Comparison of ENCODE assay signal across 26 mouse cellular contexts in genomic region chr19:20954815-20955214, GRCm38 (mm10). TPM values are rescaled to one million over a fixed set of nuclear protein-coding genes. Genes with fewer than 3 reads are reported as not detected.
DNase-seq lines count a peak whose midpoint lies in the region; ATAC-seq and TF ChIP-seq lines count a peak whose summit lies in the region.
"Had no signal": no experiment of that assay in that cellular context is flagged by ENCODE, and none has a peak within 500 bp of the region (broad histone marks: within the 10 kb centered on the region; RNA-seq: fewer than 3 reads in every experiment).

No protein-coding gene starts in this region.

- no peak for TF ChIP-seq POLR2A in brain, embryonic 14.5 days (IDR thresholded peaks at IDR 0.05; ENCODE audit: borderline replicate concordance, extremely low read depth, insufficient read depth, insufficient read length, poor library complexity, severe bottlenecking)

- no peaks in the 10 kb centered on the region for H3K36me3 ChIP-seq in hindbrain, postnatal 0 days (ENCODE audit: insufficient read depth, low read length)
- H3K36me3 ChIP-seq in hindbrain, embryonic 11.5 days (ENCODE audit: control insufficient read depth, insufficient read depth, low read length), result no peaks in the 10 kb centered on the region
- H3K36me3 ChIP-seq in intestine, embryonic 16.5 days (ENCODE audit: control insufficient read depth, insufficient read depth, low read length), result no peaks in the 10 kb centered on the region
- H3K36me3 ChIP-seq: embryonic facial prominence, embryonic 12.5 days; heart, embryonic 15.5 days; hindbrain, embryonic 15.5 days; limb, embryonic 15.5 days; neural tube, embryonic 13.5 days; stomach, embryonic 15.5 days had no signal

- no peak overlapping the region for H3K27ac ChIP-seq in hindbrain, postnatal 0 days
- H3K27ac ChIP-seq in hindbrain, embryonic 11.5 days (ENCODE audit: low read depth, low read length), result no peak overlapping the region
- no peak overlapping the region for H3K27ac ChIP-seq in intestine, embryonic 16.5 days (ENCODE audit: low read length)
- H3K27ac ChIP-seq: embryonic facial prominence, embryonic 12.5 days; forebrain, embryonic 13.5 days; heart, embryonic 15.5 days; hindbrain, embryonic 15.5 days; limb, embryonic 15.5 days; neural tube, embryonic 13.5 days; stomach, embryonic 15.5 days had no signal

- H3K4me1 ChIP-seq in hindbrain, postnatal 0 days (ENCODE audit: insufficient read depth, low read length), result no peaks in the 10 kb centered on the region
- H3K4me1 ChIP-seq in hindbrain, embryonic 11.5 days (replicated peaks; ENCODE audit: control insufficient read depth, insufficient read depth, low read length), result no peaks in the 10 kb centered on the region
- no peaks in the 10 kb centered on the region for H3K4me1 ChIP-seq in intestine, embryonic 16.5 days (ENCODE audit: control insufficient read depth, insufficient read depth, low read length)
- H3K4me1 ChIP-seq: embryonic facial prominence, embryonic 12.5 days; forebrain, embryonic 13.5 days; heart, embryonic 15.5 days; hindbrain, embryonic 15.5 days; limb, embryonic 15.5 days; neural tube, embryonic 13.5 days; stomach, embryonic 15.5 days had no signal

- no peak overlapping the region for H3K9ac ChIP-seq in hindbrain, postnatal 0 days (replicated peaks; ENCODE audit: low read length)
- H3K9ac ChIP-seq in hindbrain, embryonic 11.5 days (ENCODE audit: low read depth, low read length), result no peak overlapping the region
- no peak overlapping the region for H3K9ac ChIP-seq in intestine, embryonic 16.5 days (ENCODE audit: low read depth, low read length)
- H3K9ac ChIP-seq: embryonic facial prominence, embryonic 12.5 days; forebrain, embryonic 13.5 days; heart, embryonic 15.5 days; hindbrain, embryonic 15.5 days; limb, embryonic 15.5 days; neural tube, embryonic 13.5 days; stomach, embryonic 15.5 days had no signal

- no peak overlapping the region for H3K4me2 ChIP-seq in hindbrain, postnatal 0 days (ENCODE audit: low read depth, low read length)
- H3K4me2 ChIP-seq in hindbrain, embryonic 11.5 days (replicated peaks; ENCODE audit: low read depth, low read length), result no peak overlapping the region
- no peak overlapping the region for H3K4me2 ChIP-seq in intestine, embryonic 16.5 days (ENCODE audit: low read depth, low read length)
- H3K4me2 ChIP-seq: embryonic facial prominence, embryonic 12.5 days; forebrain, embryonic 13.5 days; heart, embryonic 15.5 days; hindbrain, embryonic 15.5 days; limb, embryonic 15.5 days; neural tube, embryonic 13.5 days; stomach, embryonic 15.5 days had no signal

- H3K4me3 ChIP-seq in hindbrain, postnatal 0 days (ENCODE audit: low read length), result no peak overlapping the region
- H3K4me3 ChIP-seq in hindbrain, embryonic 11.5 days (ENCODE audit: low read depth, low read length), result no peak overlapping the region
- no peak overlapping the region for H3K4me3 ChIP-seq in intestine, embryonic 16.5 days (ENCODE audit: low read length)
- H3K4me3 ChIP-seq: embryonic facial prominence, embryonic 12.5 days; forebrain, embryonic 13.5 days; heart, embryonic 15.5 days; hindbrain, embryonic 15.5 days; limb, embryonic 15.5 days; myocyte; neural tube, embryonic 13.5 days; stomach, embryonic 15.5 days had no signal

- 58% methylated on average over 5 of the region's 5 CpGs for WGBS in hindbrain, postnatal 0 days
- WGBS in hindbrain, embryonic 11.5 days, result 84% methylated on average over 5 of the region's 5 CpGs
- WGBS in intestine, embryonic 16.5 days, result 88% methylated on average over 5 of the region's 5 CpGs

- intact Hi-C loops in left cerebral cortex, postnatal 14 days (cut with DNase I), result no loop called here

- DNase-seq in hindbrain, postnatal 0 days (ENCODE audit: low spot score), result peak; percentile 21
- no peak for DNase-seq in hindbrain, embryonic 11.5 days (ENCODE audit: low spot score)
- DNase-seq in brain, adult 2 months (ENCODE audit: low read depth, low spot score), result peak; percentile 18
- DNase-seq in brain, embryonic 14.5 days (ENCODE audit: low read depth), result peak; percentile 1
- DNase-seq in fat pad, adult 2 months (ENCODE audit: extremely low read depth, low read depth, low spot score), result peak; percentile 37
- DNase-seq in left cerebral cortex, postnatal 14 days (ENCODE audit: low spot score in 2 of 2), result no peak
- DNase-seq: adrenal gland, adult 2 months; heart, postnatal 36 days; kidney, postnatal 25 days; lung, postnatal 4 days; midbrain, embryonic 14.5 days; thymus, adult 18-20 months had no signal

- peaks cover 9% of the 10 kb centered on the region; the same call in 1 of the 2 replicates for H3K9me3 ChIP-seq in hindbrain, postnatal 0 days (ENCODE audit: low read length)
- no peaks in the 10 kb centered on the region for H3K9me3 ChIP-seq in hindbrain, embryonic 11.5 days (ENCODE audit: control insufficient read depth, low read length)
- no peaks in the 10 kb centered on the region for H3K9me3 ChIP-seq in intestine, embryonic 16.5 days (ENCODE audit: control insufficient read depth, low read length)
- H3K9me3 ChIP-seq: heart, embryonic 15.5 days; hindbrain, embryonic 15.5 days; limb, embryonic 15.5 days; stomach, embryonic 15.5 days had no signal

- TF ChIP-seq CTCF in hindbrain, postnatal 0 days (IDR thresholded peaks at IDR 0.05; ENCODE audit: low read depth), result no peak
- TF ChIP-seq CTCF in brain, embryonic 14.5 days (IDR thresholded peaks at IDR 0.05; ENCODE audit: borderline replicate concordance, extremely low read depth, insufficient read depth, insufficient read length), result no peak

- H3K27me3 ChIP-seq in hindbrain, postnatal 0 days (ENCODE audit: insufficient read depth, low read length), result no peaks in the 10 kb centered on the region
- no peaks in the 10 kb centered on the region for H3K27me3 ChIP-seq in hindbrain, embryonic 11.5 days (ENCODE audit: control insufficient read depth, insufficient read depth, low read length)
- no peaks in the 10 kb centered on the region for H3K27me3 ChIP-seq in intestine, embryonic 16.5 days (replicated peaks; ENCODE audit: control insufficient read depth, insufficient read depth, low read length)
- H3K27me3 ChIP-seq: embryonic facial prominence, embryonic 12.5 days; forebrain, embryonic 13.5 days; heart, embryonic 15.5 days; hindbrain, embryonic 15.5 days; limb, embryonic 15.5 days; neural tube, embryonic 13.5 days; stomach, embryonic 15.5 days had no signal

- no peak for ATAC-seq in hindbrain, postnatal 0 days
- no peak for ATAC-seq in hindbrain, embryonic 11.5 days (ENCODE audit: low FRiP score)
- ATAC-seq in intestine, embryonic 16.5 days, result no peak
- ATAC-seq: forebrain, embryonic 13.5 days; intestine, postnatal 0 days had no signal

RNA-seq across cellular contexts. Expression of gene Tmc1, which starts 0.8 kb away (rescaled TPM):
- total RNA-seq in hindbrain, postnatal 0 days (2014; rRNA removed), result 0.11 and 0.42 TPM in 2 replicates
- polyA plus RNA-seq in hindbrain, postnatal 0 days (2015; fragmentation: Nextera tagmentation; extraction: Ambion mirVana), result 0.13 TPM in 2 replicates
- polyA plus RNA-seq in hindbrain, embryonic 11.5 days (2014; fragmentation: Nextera tagmentation; extraction: Ambion mirVana), result 0.71 and 0.96 TPM in 2 replicates
- polyA plus RNA-seq in brain, embryonic 14.5 days (2012; rRNA removed), result 0.08 and 0.10 TPM in 2 replicates
- polyA plus RNA-seq in intestine, embryonic 16.5 days (2015; fragmentation: Nextera tagmentation; extraction: Ambion mirVana), result 0.04 TPM in 1 of 2 replicates, not detected in the other
- total RNA-seq in left cerebral cortex, postnatal 14 days (2021), result not detected
- total RNA-seq: adrenal gland, adult 2 months; gastrocnemius, adult 8-10 months; heart, postnatal 36 days; MEL had no signal
- polyA plus RNA-seq: C2C12; forebrain, embryonic 13.5 days; heart, embryonic 15.5 days; hindbrain, embryonic 15.5 days; intestine, postnatal 0 days; liver, embryonic 16.5 days; myocyte had no signal

Comparison
In these comparisons a context has a peak if more than half of its experiments do, and no peak if none do; other contexts are left out.
1. DNase-seq: peak in hindbrain, postnatal 0 days (single experiment), brain, adult 2 months (single experiment), brain, embryonic 14.5 days (single experiment) and fat pad, adult 2 months (single experiment); none in hindbrain, embryonic 11.5 days (single experiment) and left cerebral cortex, postnatal 14 days (0 of 2).